Mouse (Mus musculus) liver, embryonic 14.5 days (tissue): Measurements from ENCODE around the gene 4933402N03Rik.

Experiments
- CTCF ChIP-seq: IDR thresholded peaks from 2 replicates; pipeline ENCODE4 v1.5.1; 2016; ENCODE audit warnings: antibody characterized with exemption, low read depth, control low read depth
- EP300 ChIP-seq: IDR thresholded peaks from 2 replicates; pipeline ENCODE4 v1.6.1; 2016; ENCODE audit warnings: antibody characterized with exemption, low read depth

DNA sequence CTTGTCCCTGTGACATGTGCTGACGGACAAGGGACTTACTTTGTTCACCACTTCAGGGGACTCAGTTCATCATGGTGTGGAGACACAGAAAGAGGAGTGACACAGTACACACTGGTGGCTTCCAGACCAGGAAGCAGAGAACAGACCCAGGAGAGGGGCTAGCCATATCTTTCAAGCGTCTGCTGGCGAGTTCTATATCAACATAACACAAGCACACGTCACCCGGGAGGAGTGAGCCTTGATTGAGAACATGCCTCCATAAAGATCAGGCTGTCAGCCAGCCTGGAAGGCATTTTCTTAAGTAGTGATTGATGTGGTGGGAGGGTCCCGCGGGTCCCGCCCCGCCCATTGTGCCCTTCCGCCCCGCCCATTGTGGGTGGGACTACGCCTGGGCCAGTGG is 16.1 kb downstream of the 4933402N03Rik start:
- TF ChIP-seq CTCF (no peak), EP300 (no peak)
